Mouse (Mus musculus) embryonic facial prominence, embryonic 13.5 days (tissue): ENCODE data around the gene Cnot6. TPM values are rescaled to one million over a fixed set of nuclear protein-coding genes. Genes with fewer than 3 reads are reported as not detected.

Source experiments
- ATAC-seq: fragments of 200-750 bp; cut with Nextera tagmentation; 2 replicates; pipeline ENCODE4 v1.8.0; 2017; ENCODE audit warnings: low read depth; ENCODE audit not compliant: insufficient number of reproducible peaks, insufficient read depth, low FRiP score, low TSS enrichment
- H3K27ac ChIP-seq: fragments of 300-500 bp; sonication (generic); 2 replicates; pipeline ENCODE4 v1.5.1; 2015; ENCODE audit warnings: moderate library complexity, mild to moderate bottlenecking, inconsistent platforms
- H3K27me3 ChIP-seq: fragments of 300-500 bp; sonication (generic); 2 replicates; pipeline ENCODE4 v1.6.1; 2015; ENCODE audit warnings: mild to moderate bottlenecking, inconsistent platforms
- H3K36me3 ChIP-seq: fragments of 300-500 bp; sonication (generic); 2 replicates; pipeline ENCODE4 v1.6.1; 2015; ENCODE audit warnings: mild to moderate bottlenecking, inconsistent platforms
- H3K4me1 ChIP-seq: fragments of 300-500 bp; sonication (generic); 2 replicates; pipeline ENCODE4 v1.6.1; 2015; ENCODE audit warnings: inconsistent platforms
- H3K4me2 ChIP-seq: fragments of 300-500 bp; sonication (generic); 2 replicates; pipeline ENCODE4 v1.6.1; 2015; ENCODE audit warnings: moderate library complexity, mild to moderate bottlenecking, inconsistent platforms
- H3K4me3 ChIP-seq: fragments of 300-500 bp; sonication (generic); 2 replicates; pipeline ENCODE4 v1.5.1; 2015; ENCODE audit warnings: mild to moderate bottlenecking, inconsistent platforms
- H3K9ac ChIP-seq: fragments of 300-500 bp; sonication (generic); 2 replicates; pipeline ENCODE4 v1.6.1; 2015; ENCODE audit warnings: mild to moderate bottlenecking, inconsistent platforms
- H3K9me3 ChIP-seq: fragments of 300-500 bp; sonication (generic); 2 replicates; pipeline ENCODE4 v1.6.1; 2016; ENCODE audit warnings: inconsistent platforms
- WGBS: fragments of 180-500 bp; shearing (Covaris S2); methylation state at CpG from one replicate; pipeline ENCODE4 v1.1.7; 2015; ENCODE audit warnings: mixed read lengths; 5-methylcytosine and 5-hydroxymethylcytosine counted together
- polyA plus RNA-seq: library from polyadenylated mRNA; unstranded; fragments of >200 nt; fragmentation: Nextera tagmentation; extraction: Ambion mirVana; gene quantifications from 2 replicates; pipeline ENCODE4 v1.2.1, GENCODE M21; 2015

Gene Cnot6
- polyA plus RNA-seq, 1 experiment from 2014 or later, result 70.0 TPM

- whole genome bisulfite sequencing, result 83% methylated on average over 3 of the region's 3 CpGs
- no peaks in the 10 kb centered on the region for H3K4me1 ChIP-seq
- H3K27me3 ChIP-seq, result peaks cover 3% of the 10 kb centered on the region; the same call in 1 of the 2 replicates
- H3K9me3 ChIP-seq, result no peaks in the 10 kb centered on the region
- no peak overlapping the region for H3K4me3 ChIP-seq
- ATAC-seq, result no peak
- H3K36me3 ChIP-seq, result no peaks in the 10 kb centered on the region
- H3K9ac ChIP-seq, result no peak overlapping the region
- no peak overlapping the region for H3K27ac ChIP-seq
- no peak overlapping the region for H3K4me2 ChIP-seq
These were observed 88.4 kb downstream of the Cnot6 start for GRCm38 (mm10) chr11:49624156-49624555.

- H3K27ac ChIP-seq, result no peak overlapping the region
- H3K9ac ChIP-seq, result no peak overlapping the region
- no peak overlapping the region for H3K4me3 ChIP-seq
- WGBS, result 81% methylated on average over 5 of the region's 5 CpGs
- no peak overlapping the region for H3K4me2 ChIP-seq
- ATAC-seq, result no peak
- H3K36me3 ChIP-seq, result no peaks in the 10 kb centered on the region
- no peaks in the 10 kb centered on the region for H3K9me3 ChIP-seq
- H3K4me1 ChIP-seq, result no peaks in the 10 kb centered on the region
- H3K27me3 ChIP-seq, result peaks cover 3% of the 10 kb centered on the region; the same call in 1 of the 2 replicates
These were observed 90.6 kb downstream of the Cnot6 start for GRCm38 (mm10) chr11:49621953-49622352.

Other genes starting within 250 kb of the Cnot6 start
- not detected in 2 replicates for gene Olfr1386, start 247.7 kb downstream of the Cnot6 start, polyA plus RNA-seq
- not detected in 2 replicates for gene Olfr1385, start 223.7 kb downstream of the Cnot6 start, polyA plus RNA-seq
- 0.08 TPM in 1 of 2 replicates, not detected in the other for gene Olfr1384, start 206.0 kb downstream of the Cnot6 start, polyA plus RNA-seq
- not detected in 2 replicates for gene Olfr1383, start 193.1 kb downstream of the Cnot6 start, polyA plus RNA-seq
- gene Olfr1382, start 184.5 kb downstream of the Cnot6 start, polyA plus RNA-seq, result not detected in 2 replicates
- gene Olfr1381, start 169.3 kb downstream of the Cnot6 start, polyA plus RNA-seq, result not detected in 2 replicates
- gene Olfr1380, start 155.8 kb downstream of the Cnot6 start, polyA plus RNA-seq, result not detected in 2 replicates
- 4.1 and 4.5 TPM in 2 replicates for gene Flt4, start 103.5 kb downstream of the Cnot6 start, polyA plus RNA-seq
- gene Scgb3a1, start 49.1 kb downstream of the Cnot6 start, polyA plus RNA-seq, result not detected in 2 replicates
- 27.1 and 35.5 TPM in 2 replicates for gene Gfpt2, start 81.5 kb upstream of the Cnot6 start, polyA plus RNA-seq
- 28.8 and 31.8 TPM in 2 replicates for gene Mapk9, start 134.0 kb upstream of the Cnot6 start, polyA plus RNA-seq
- 0.11 and 0.24 TPM in 2 replicates for gene Rasgef1c, start 189.1 kb upstream of the Cnot6 start, polyA plus RNA-seq